13 mouse cellular contexts compared by ENCODE assay signal in the genomic region with DNA sequence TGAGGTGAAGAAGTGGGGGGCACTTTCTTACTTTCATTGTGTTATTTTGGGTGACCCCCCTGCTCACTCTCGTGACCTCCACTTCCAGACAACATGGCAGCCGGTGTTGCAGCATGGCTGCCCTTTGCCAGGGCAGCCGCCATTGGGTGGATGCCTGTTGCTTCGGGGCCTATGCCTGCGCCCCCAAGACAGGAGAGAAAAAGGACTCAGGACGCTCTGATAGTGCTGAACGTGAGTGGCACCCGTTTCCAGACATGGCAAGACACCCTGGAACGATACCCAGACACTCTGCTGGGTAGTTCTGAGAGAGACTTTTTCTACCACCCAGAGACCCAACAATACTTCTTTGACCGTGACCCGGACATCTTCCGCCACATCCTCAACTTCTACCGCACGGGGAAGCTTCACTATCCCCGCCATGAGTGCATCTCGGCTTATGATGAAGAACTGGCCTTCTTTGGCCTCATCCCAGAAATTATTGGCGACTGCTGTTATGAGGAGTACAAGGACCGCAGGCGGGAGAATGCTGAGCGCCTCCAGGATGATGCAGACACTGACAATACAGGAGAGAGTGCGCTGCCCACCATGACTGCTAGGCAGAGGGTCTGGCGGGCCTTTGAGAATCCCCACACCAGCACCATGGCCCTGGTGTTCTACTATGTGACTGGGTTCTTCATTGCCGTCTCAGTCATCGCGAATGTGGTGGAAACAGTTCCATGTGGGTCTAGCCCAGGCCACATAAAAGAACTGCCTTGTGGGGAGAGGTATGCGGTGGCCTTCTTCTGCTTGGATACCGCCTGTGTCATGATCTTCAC. TPM values are rescaled to one million over a fixed set of nuclear protein-coding genes. Genes with fewer than 3 reads are reported as not detected.
DNase-seq lines count a peak whose midpoint lies in the region; ATAC-seq lines count a peak whose summit lies in the region.
"Had no signal": no experiment of that assay in that cellular context is flagged by ENCODE, and none has a peak within 500 bp of the region (broad histone marks: within the 10 kb centered on the region; RNA-seq: fewer than 3 reads in every experiment).

No protein-coding gene starts in this region.

- H3K27me3 ChIP-seq in heart, embryonic 14.5 days (ENCODE audit: control insufficient read depth, insufficient read depth, low read length) = peaks cover 4% of the 10 kb centered on the region; the same call in 1 of the 2 replicates
- H3K27me3 ChIP-seq in hindbrain, embryonic 14.5 days (ENCODE audit: control insufficient read depth, insufficient read depth, low read length) = no peaks in the 10 kb centered on the region

- H3K4me2 ChIP-seq in heart, embryonic 14.5 days (ENCODE audit: low read length) = peak overlapping the region; percentile 96; the same call in 1 of the 2 replicates
- H3K4me2 ChIP-seq in hindbrain, embryonic 14.5 days (replicated peaks) = peak overlapping the region; percentile 86

- no peaks in the 10 kb centered on the region for H3K36me3 ChIP-seq in heart, embryonic 14.5 days (ENCODE audit: control insufficient read depth, insufficient read depth, low read length)
- H3K36me3 ChIP-seq in hindbrain, embryonic 14.5 days (replicated peaks; ENCODE audit: control insufficient read depth, insufficient read depth) = no peaks in the 10 kb centered on the region
- H3K36me3 ChIP-seq: embryonic facial prominence, embryonic 15.5 days; liver, embryonic 15.5 days had no signal

- H3K9me3 ChIP-seq in heart, embryonic 14.5 days (ENCODE audit: control insufficient read depth, low read length) = no peaks in the 10 kb centered on the region
- H3K9me3 ChIP-seq in hindbrain, embryonic 14.5 days (ENCODE audit: control insufficient read depth, low read length) = no peaks in the 10 kb centered on the region
- H3K9me3 ChIP-seq: embryonic facial prominence, embryonic 15.5 days; liver, embryonic 15.5 days had no signal

- no peak for ATAC-seq in heart, embryonic 14.5 days (ENCODE audit: insufficient number of reproducible peaks, insufficient read depth, low FRiP score, low read depth)
- ATAC-seq in hindbrain, embryonic 14.5 days (ENCODE audit: low FRiP score) = no peak

- 92% methylated on average over 27 of the region's 27 CpGs for WGBS in heart, embryonic 14.5 days
- 95% methylated on average over 27 of the region's 27 CpGs for WGBS in hindbrain, embryonic 14.5 days

- no peaks in the 10 kb centered on the region; a peak in 1 of 4 replicates for H3K4me1 ChIP-seq in heart, embryonic 14.5 days (ENCODE audit: control insufficient read depth in 2 of 2, insufficient read depth in 2 of 2, low read length in 2 of 2)
- peaks cover 4% of the 10 kb centered on the region; the same call in 1 of the 2 replicates for H3K4me1 ChIP-seq in hindbrain, embryonic 14.5 days (replicated peaks; ENCODE audit: control insufficient read depth, insufficient read depth, low read length)
- H3K4me1 ChIP-seq: liver, embryonic 15.5 days had no signal

- H3K27ac ChIP-seq in heart, embryonic 14.5 days (replicated peaks in 1 of 2; ENCODE audit: control insufficient read depth in 1 of 2, insufficient read depth in 1 of 2, low read depth in 2 of 2, low read length in 2 of 2) = no peak overlapping the region
- H3K27ac ChIP-seq in hindbrain, embryonic 14.5 days = no peak overlapping the region
- H3K27ac ChIP-seq: embryonic facial prominence, embryonic 15.5 days; liver, embryonic 15.5 days had no signal

- DNase-seq in heart, adult 8-10 months (ENCODE audit: low spot score) = no peak
- peak; percentile 3 for DNase-seq in right cerebral cortex, postnatal 4 days
- DNase-seq in right cerebral cortex, postnatal 36 days (ENCODE audit: low spot score in 2 of 2) = no peak
- DNase-seq in hindbrain, embryonic 14.5 days (ENCODE audit: low spot score) = no peak
- DNase-seq in urinary bladder, postnatal 36 days (ENCODE audit: low spot score in 2 of 2) = no peak
- no peak for DNase-seq in urinary bladder, postnatal 14 days (ENCODE audit: low spot score)
- DNase-seq in lung, postnatal 25 days (ENCODE audit: low spot score) = no peak
- DNase-seq: adrenal gland, adult 2 months; gastrocnemius, postnatal 36 days; kidney, adult 8-10 months had no signal

- H3K9ac ChIP-seq in heart, embryonic 14.5 days (ENCODE audit: low read length) = no peak overlapping the region
- H3K9ac ChIP-seq in hindbrain, embryonic 14.5 days = no peak overlapping the region
- H3K9ac ChIP-seq: embryonic facial prominence, embryonic 15.5 days; liver, embryonic 15.5 days had no signal

- H3K4me3 ChIP-seq in heart, embryonic 14.5 days (ENCODE audit: control insufficient read depth in 1 of 2, insufficient read depth in 1 of 2, low read depth in 1 of 2, low read length in 2 of 2) = peak overlapping the region in 1 of 2 experiments; percentile 59; a peak in 1 of 4 replicates
- peak overlapping the region; percentile 78 for H3K4me3 ChIP-seq in hindbrain, embryonic 14.5 days (replicated peaks; ENCODE audit: low read length)

RNA-seq across cellular contexts. Expression of a gene that starts 1.1 kb away (rescaled TPM):
- polyA plus RNA-seq in heart, embryonic 14.5 days (2014; fragmentation: Nextera tagmentation; extraction: Ambion mirVana) = 2.5 and 2.8 TPM in 2 replicates
- 10 to 100 TPM; 13.6 to 16.7 (median 14.6) TPM for total RNA-seq in heart, adult 8-10 months (2022)
- 29.6 and 37.1 TPM in 2 replicates for polyA plus RNA-seq in hindbrain, embryonic 14.5 days (2014; fragmentation: Nextera tagmentation; extraction: Ambion mirVana)
- total RNA-seq: gastrocnemius, postnatal 36 days had no signal
